Mouse (Mus musculus): ENCODE results near the gene Gm2663. TPM values are rescaled to one million over a fixed set of nuclear protein-coding genes. Genes with fewer than 3 reads are reported as not detected.
"Not testable (repeated sequence)": the region's sequence is repeated elsewhere in the genome, so short reads cannot be mapped to it uniquely, and the experiment has no call there.

Gm2663 gene
- polyA plus RNA-seq, 1 experiment from 2014 or later: not detected

DNA sequence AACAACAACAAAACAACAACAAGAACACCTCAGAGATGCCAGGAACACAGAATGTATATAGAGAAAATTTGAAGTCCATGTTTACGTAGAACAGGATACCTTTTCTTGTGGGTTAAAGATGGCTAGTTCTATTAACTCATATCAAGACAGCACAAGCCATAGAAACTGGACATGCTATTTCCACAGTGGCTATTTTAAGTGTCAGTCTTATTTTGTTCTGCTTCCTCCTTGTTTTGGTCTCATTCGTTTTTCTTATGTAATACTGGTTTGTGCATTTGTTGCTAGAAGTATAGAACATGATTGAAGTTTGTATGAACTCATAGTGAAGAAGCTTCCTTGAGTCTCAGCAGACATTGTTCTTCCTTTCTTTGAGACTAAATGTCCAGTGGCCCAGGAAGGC, 19.9 kb upstream of the Gm2663 start:
- Histone ChIP-seq H3K27me3 (replicated peaks; ENCODE audit: low read depth, poor library complexity, severe bottlenecking) (no peaks in the 10 kb centered on the region), H3K36me3 (replicated peaks) (no peaks in the 10 kb centered on the region), H3K27ac (replicated peaks) (no peak overlapping the region), H3K4me1 (no peaks in the 10 kb centered on the region), H3K9me3 (no peaks in the 10 kb centered on the region), H3K4me3 (no peak overlapping the region)
- 79% methylated on average over 2 of the region's 2 CpGs for whole genome bisulfite sequencing
- no peak for DNase-seq (ENCODE audit: low spot score)

- no peaks in the 10 kb centered on the region for H3K36me3 ChIP-seq (replicated peaks)
- H3K9me3 ChIP-seq: no peaks in the 10 kb centered on the region
- 86% methylated on average over 2 of the region's 2 CpGs for WGBS
- H3K4me3 ChIP-seq: no peak overlapping the region
- H3K27me3 ChIP-seq (replicated peaks; ENCODE audit: low read depth, poor library complexity, severe bottlenecking): no peaks in the 10 kb centered on the region
- no peaks in the 10 kb centered on the region for H3K4me1 ChIP-seq
- DNase-seq (ENCODE audit: low spot score): no peak
- no peak overlapping the region for H3K27ac ChIP-seq (replicated peaks)
Measured at GRCm38 (mm10) chr6:41018629-41019028, 19.4 kb upstream of the Gm2663 start.

DNA sequence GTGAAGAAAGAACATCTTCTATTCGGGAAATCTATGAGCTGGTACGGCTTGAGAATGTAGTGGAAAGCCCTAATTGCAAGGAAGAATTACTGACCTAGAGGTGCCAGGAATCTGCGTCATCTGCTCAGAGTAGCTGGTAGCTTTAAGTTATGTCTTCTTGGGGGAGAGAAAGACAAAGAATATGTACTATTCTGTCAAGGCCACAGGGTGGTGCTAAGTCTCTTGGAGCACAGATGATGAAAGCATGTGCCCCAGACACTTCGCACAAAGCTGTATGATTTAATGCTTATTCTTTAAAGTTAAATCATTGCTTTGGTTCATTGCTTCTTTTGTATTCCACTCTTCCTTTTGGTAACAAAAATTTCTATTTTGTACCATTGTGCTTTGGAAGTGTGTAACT, 15.8 kb upstream of the Gm2663 start:
- Histone ChIP-seq H3K27me3 (replicated peaks; ENCODE audit: low read depth, poor library complexity, severe bottlenecking) (no peaks in the 10 kb centered on the region), H3K27ac (replicated peaks) (no peak overlapping the region), H3K4me3 (no peak overlapping the region), H3K36me3 (replicated peaks) (no peaks in the 10 kb centered on the region), H3K4me1 (no peaks in the 10 kb centered on the region), H3K9me3 (no peaks in the 10 kb centered on the region)
- DNase-seq (ENCODE audit: low spot score): no peak
- 79% methylated on average over 4 of the region's 4 CpGs for WGBS

GRCm38 (mm10) chr6:40964454-40964853, 34.8 kb downstream of the Gm2663 start, which contains the start of gene 1810009J06Rik:
TSS of gene 1810009J06Rik (plus strand) at chr6:40964754.
- not testable (repeated sequence) for H3K4me1 ChIP-seq; H3K36me3 ChIP-seq (replicated peaks); H3K27me3 ChIP-seq (replicated peaks; ENCODE audit: low read depth, poor library complexity, severe bottlenecking); H3K9me3 ChIP-seq; H3K27ac ChIP-seq (replicated peaks); H3K4me3 ChIP-seq; DNase-seq (ENCODE audit: low spot score)
- 90% methylated on average over 2 of the region's 2 CpGs for WGBS

DNA sequence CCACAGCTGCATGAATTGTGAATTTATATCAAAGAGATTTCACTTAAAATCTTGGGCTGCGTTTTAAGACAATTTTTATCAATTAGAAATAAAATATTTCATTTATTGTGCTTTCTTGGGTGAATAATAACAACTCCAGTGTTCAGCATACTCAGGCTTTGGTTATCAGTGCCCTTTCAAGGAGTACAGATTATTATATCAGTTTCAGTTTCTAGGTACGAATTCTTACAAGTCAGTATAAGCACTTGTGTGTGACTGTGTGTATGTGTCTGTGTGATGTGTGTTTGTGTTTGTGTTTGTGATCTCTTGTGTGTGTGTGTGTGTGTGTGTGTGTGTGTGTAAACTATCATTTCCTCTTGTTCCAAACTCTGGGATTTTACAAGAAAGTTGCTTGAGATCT, 45.6 kb downstream of the Gm2663 start:
- Histone ChIP-seq H3K4me3 (no peak overlapping the region), H3K9me3 (no peaks in the 10 kb centered on the region), H3K36me3 (replicated peaks) (no peaks in the 10 kb centered on the region), H3K27me3 (replicated peaks; ENCODE audit: low read depth, poor library complexity, severe bottlenecking) (no peaks in the 10 kb centered on the region), H3K4me1 (no peaks in the 10 kb centered on the region), H3K27ac (replicated peaks) (no peak overlapping the region)
- WGBS: 77% methylated on average over 2 of the region's 2 CpGs
- DNase-seq (ENCODE audit: low spot score): no peak

GRCm38 (mm10) chr6:40951770-40952169, 47.5 kb downstream of the Gm2663 start, which contains the start of gene Gm4744:
TSS of gene Gm4744 (minus strand) at chr6:40951870.
- H3K4me1 ChIP-seq: no peaks in the 10 kb centered on the region
- no peaks in the 10 kb centered on the region for H3K27me3 ChIP-seq (replicated peaks; ENCODE audit: low read depth, poor library complexity, severe bottlenecking)
- no peak for DNase-seq (ENCODE audit: low spot score)
- no peak within 1 kb of the TSS for H3K4me3 ChIP-seq
- H3K9me3 ChIP-seq: no peaks in the 10 kb centered on the region
- no peak within 1 kb of the TSS for H3K27ac ChIP-seq (replicated peaks)
- H3K36me3 ChIP-seq (replicated peaks): no peaks in the 10 kb centered on the region

Other genes starting within 250 kb of the Gm2663 start
- not detected in 2 replicates for gene Moxd2, start 112.0 kb downstream of the Gm2663 start, polyA plus RNA-seq (2016; fragmentation: Nextera tagmentation; extraction: Ambion mirVana)
- gene Prss58, start 99.1 kb downstream of the Gm2663 start, polyA plus RNA-seq (2016; fragmentation: Nextera tagmentation; extraction: Ambion mirVana): not detected in 2 replicates
- not detected in 2 replicates for gene 1700074P13Rik, start 58.9 kb downstream of the Gm2663 start, polyA plus RNA-seq (2016; fragmentation: Nextera tagmentation; extraction: Ambion mirVana)
- gene Gm4744, start 47.6 kb downstream of the Gm2663 start, polyA plus RNA-seq (2016; fragmentation: Nextera tagmentation; extraction: Ambion mirVana): not detected in 2 replicates
- not detected in 2 replicates for gene 1810009J06Rik, start 34.7 kb downstream of the Gm2663 start, polyA plus RNA-seq (2016; fragmentation: Nextera tagmentation; extraction: Ambion mirVana)
- not detected in 2 replicates for gene 2210010C04Rik, start 36.0 kb upstream of the Gm2663 start, polyA plus RNA-seq (2016; fragmentation: Nextera tagmentation; extraction: Ambion mirVana)

Data from embryonic facial prominence, embryonic 10.5 days (tissue).